Mouse (Mus musculus) adrenal gland, postnatal 25 days (tissue): ENCODE results near the gene Hes7. TPM values are rescaled to one million over a fixed set of nuclear protein-coding genes. Genes with fewer than 3 reads are reported as not detected.

Source experiments
- DNase-seq: peaks from one replicate; pipeline ENCODE4 v3.0.0; 2021; ENCODE audit warnings: mixed read lengths
- total RNA-seq: library from RNA; stranded (reverse); gene quantifications from 2 replicates; pipeline ENCODE4 v1.2.3, GENCODE M21; 2021

Hes7 gene
- total RNA-seq, 1 experiment from 2014 or later, result not detected

GRCm38 (mm10) chr11:69150444-69150843, 30.2 kb downstream of the Hes7 start:
- peak; percentile 76 for DNase-seq

- DNase-seq, result no peak
Measured at GRCm38 (mm10) chr11:69151004-69151403, 30.8 kb downstream of the Hes7 start.

GRCm38 (mm10) chr11:69153831-69154230, 33.6 kb downstream of the Hes7 start:
- DNase-seq, result no peak

GRCm38 (mm10) chr11:69155351-69155750, 35.1 kb downstream of the Hes7 start:
- no peak for DNase-seq

GRCm38 (mm10) chr11:69156800-69157199, 36.6 kb downstream of the Hes7 start, which contains the start of gene Alox12b:
TSS of gene Alox12b (plus strand) at chr11:69156989.
- DNase-seq, result peak; percentile 22

GRCm38 (mm10) chr11:69169313-69169712, 49.1 kb downstream of the Hes7 start:
- no peak for DNase-seq

- peak; percentile 61 for DNase-seq
Measured at GRCm38 (mm10) chr11:69171626-69172025, 51.4 kb downstream of the Hes7 start.

- no peak for DNase-seq
Measured at GRCm38 (mm10) chr11:69172606-69173005, 52.4 kb downstream of the Hes7 start.

Other genes starting within 250 kb of the Hes7 start
- 54.4 and 70.0 TPM in 2 replicates for gene Ndel1, start 248.5 kb upstream of the Hes7 start, total RNA-seq
- gene Rnf222, start 231.9 kb upstream of the Hes7 start, total RNA-seq, result 0.15 TPM in 1 of 2 replicates, not detected in the other
- gene Rpl26, start 218.8 kb upstream of the Hes7 start, total RNA-seq, result 1,094 and 1,140 TPM in 2 replicates
- gene Odf4, start 193.3 kb upstream of the Hes7 start, total RNA-seq, result 0.70 TPM in 1 of 2 replicates, not detected in the other
- 18.7 and 23.4 TPM in 2 replicates for gene Arhgef15, start 162.9 kb upstream of the Hes7 start, total RNA-seq
- gene Slc25a35, start 152.3 kb upstream of the Hes7 start, total RNA-seq, result 32.0 and 35.4 TPM in 2 replicates
- gene Rangrf, start 145.2 kb upstream of the Hes7 start, total RNA-seq, result 20.7 and 22.4 TPM in 2 replicates
- 39.7 and 40.1 TPM in 2 replicates for gene Pfas, start 111.9 kb upstream of the Hes7 start, total RNA-seq
- gene Ctc1, start 104.5 kb upstream of the Hes7 start, total RNA-seq, result 32.9 and 33.9 TPM in 2 replicates
- 9.7 and 11.8 TPM in 2 replicates for gene Aurkb, start 74.8 kb upstream of the Hes7 start, total RNA-seq
- 23.1 and 32.0 TPM in 2 replicates for gene Borcs6, start 60.7 kb upstream of the Hes7 start, total RNA-seq
- gene Tmem107, start 49.6 kb upstream of the Hes7 start, total RNA-seq, result 18.3 and 21.8 TPM in 2 replicates
- 143 and 163 TPM in 2 replicates for gene Vamp2, start 31.9 kb upstream of the Hes7 start, total RNA-seq
- gene Per1, start 25.2 kb upstream of the Hes7 start, total RNA-seq, result 66.5 and 84.7 TPM in 2 replicates
- 1.2 and 1.6 TPM in 2 replicates for gene 9130213A22Rik, start 2.2 kb downstream of the Hes7 start, total RNA-seq
- gene Aloxe3, start 5.5 kb downstream of the Hes7 start, total RNA-seq, result 0.64 and 2.8 TPM in 2 replicates
- not detected in 2 replicates for gene Alox12b, start 36.6 kb downstream of the Hes7 start, total RNA-seq
- gene Alox8, start 77.4 kb downstream of the Hes7 start, total RNA-seq, result not detected in 2 replicates
- gene Gucy2e, start 116.6 kb downstream of the Hes7 start, total RNA-seq, result not detected in 2 replicates
- gene Cntrob, start 203.4 kb downstream of the Hes7 start, total RNA-seq, result 10.3 and 13.3 TPM in 2 replicates
- 80.8 and 86.2 TPM in 2 replicates for gene Trappc1, start 203.6 kb downstream of the Hes7 start, total RNA-seq
- 7.3 and 9.7 TPM in 2 replicates for gene Kcnab3, start 205.9 kb downstream of the Hes7 start, total RNA-seq
- gene Rnf227, start 220.1 kb downstream of the Hes7 start, total RNA-seq, result 6.8 and 7.7 TPM in 2 replicates
- gene Chd3, start 249.0 kb downstream of the Hes7 start, total RNA-seq, result 105 and 111 TPM in 2 replicates